Mouse (Mus musculus) ES-Bruce4 (cell line): ENCODE measurements around the gene Cyp4a12b. TPM values are rescaled to one million over a fixed set of nuclear protein-coding genes. Genes with fewer than 3 reads are reported as not detected.

ENCODE experiments used
- H3K27ac ChIP-seq: 2 replicates; pipeline ENCODE4 v1.5.1; 2012; ENCODE audit warnings: low read length, inconsistent platforms; ENCODE audit not compliant: insufficient read depth
- H3K27me3 ChIP-seq: 2 replicates; pipeline ENCODE4 v1.6.1; 2012; ENCODE audit warnings: mild to moderate bottlenecking, low read length, inconsistent platforms; ENCODE audit not compliant: control insufficient read depth, poor library complexity, insufficient read depth, severe bottlenecking
- H3K36me3 ChIP-seq: 2 replicates; pipeline ENCODE4 v1.6.1; 2012; ENCODE audit warnings: inconsistent platforms, mild to moderate bottlenecking, low read length, moderate library complexity; ENCODE audit not compliant: control insufficient read depth, poor library complexity, insufficient read depth, severe bottlenecking
- H3K4me1 ChIP-seq: one replicate; pipeline ENCODE4 v1.8.1; 2011; ENCODE audit warnings: low read length; ENCODE audit not compliant: control insufficient read depth, insufficient read depth
- H3K4me3 ChIP-seq: 2 replicates; pipeline ENCODE4 v1.5.1; 2011; ENCODE audit warnings: low read depth, mild to moderate bottlenecking, low read length
- H3K9ac ChIP-seq: 2 replicates; pipeline ENCODE4 v1.6.1; 2012; ENCODE audit warnings: low read depth, mild to moderate bottlenecking, inconsistent platforms; ENCODE audit not compliant: poor library complexity, severe bottlenecking
- H3K9me3 ChIP-seq: replicated peaks from 2 replicates; pipeline ENCODE4 v1.6.1; 2012; ENCODE audit warnings: mild to moderate bottlenecking, low read length, inconsistent platforms; ENCODE audit not compliant: control insufficient read depth, poor library complexity, insufficient read depth, severe bottlenecking
- CTCF ChIP-seq: IDR thresholded peaks from one replicate; pipeline ENCODE4 v1.8.1; 2011; ENCODE audit warnings: low read depth, low read length
- EP300 ChIP-seq: IDR thresholded peaks from 2 replicates; pipeline ENCODE4 v1.6.1; 2011; ENCODE audit warnings: low read depth, low read length; ENCODE audit not compliant: insufficient read depth
- POLR2A ChIP-seq: IDR thresholded peaks from one replicate; pipeline ENCODE4 v1.8.1; 2011; ENCODE audit warnings: low read length; ENCODE audit not compliant: insufficient read depth
- polyA plus RNA-seq: library from polyadenylated mRNA; stranded (reverse); fragments of >200 nt; gene quantifications from 2 replicates; pipeline ENCODE4 v1.2.4, GENCODE M21; 2011; ENCODE audit warnings: low read depth; ENCODE audit not compliant: missing spikeins, insufficient read depth, insufficient read length

Cyp4a12b gene
- polyA plus RNA-seq, 1 experiment = not detected

- no peak for TF ChIP-seq EP300
- no peak for TF ChIP-seq CTCF
- no peak for TF ChIP-seq POLR2A
- Histone ChIP-seq H3K9me3 (no peaks in the 10 kb centered on the region), H3K27ac (no peak overlapping the region), H3K27me3 (no peaks in the 10 kb centered on the region), H3K9ac (no peak overlapping the region), H3K4me3 (no peak overlapping the region), H3K36me3 (no peaks in the 10 kb centered on the region), H3K4me1 (no peaks in the 10 kb centered on the region)
Measured at GRCm38 (mm10) chr4:115481006-115481652, 69.7 kb downstream of the Cyp4a12b start.

Other genes starting within 250 kb of the Cyp4a12b start
- not detected in 2 replicates for gene Cyp4a29, start 169.5 kb upstream of the Cyp4a12b start, polyA plus RNA-seq
- not detected in 2 replicates for gene Cyp4a12a, start 112.6 kb upstream of the Cyp4a12b start, polyA plus RNA-seq
- not detected in 2 replicates for gene Cyp4a30b, start 41.0 kb downstream of the Cyp4a12b start, polyA plus RNA-seq
- gene Cyp4a14, start 84.5 kb downstream of the Cyp4a12b start, polyA plus RNA-seq = not detected in 2 replicates
- gene Cyp4a10, start 106.6 kb downstream of the Cyp4a12b start, polyA plus RNA-seq = not detected in 2 replicates
- not detected in 2 replicates for gene Cyp4a31, start 152.0 kb downstream of the Cyp4a12b start, polyA plus RNA-seq
- not detected in 2 replicates for gene Cyp4a32, start 189.3 kb downstream of the Cyp4a12b start, polyA plus RNA-seq
- not detected in 2 replicates for gene Cyp4b1, start 236.1 kb downstream of the Cyp4a12b start, polyA plus RNA-seq